Mouse (Mus musculus) bone marrow macrophage, adult 2 months (primary cell): Measurements from ENCODE around the gene AC109138.7. TPM values are rescaled to one million over a fixed set of nuclear protein-coding genes. Genes with fewer than 3 reads are reported as not detected.
A peak's percentile ranks its signal among the peaks of the same experiment; 100 is the strongest.

ENCODE experiments used
- H3K27ac ChIP-seq: 2 replicates; pipeline ENCODE4 v1.5.1; 2012; ENCODE audit warnings: low read depth, low read length; ENCODE audit not compliant: insufficient read depth
- H3K4me1 ChIP-seq: 2 replicates; pipeline ENCODE4 v1.6.1; 2012; ENCODE audit warnings: low read length; ENCODE audit not compliant: control insufficient read depth, insufficient read depth
- H3K4me3 ChIP-seq: 2 replicates; pipeline ENCODE4 v1.5.1; 2012; ENCODE audit warnings: mild to moderate bottlenecking, low read length, moderate library complexity; ENCODE audit not compliant: insufficient read depth
- CTCF ChIP-seq: IDR thresholded peaks from 2 replicates; pipeline ENCODE4 v1.5.1; 2012; ENCODE audit warnings: low read depth, mild to moderate bottlenecking, low read length, moderate library complexity
- POLR2A ChIP-seq: IDR thresholded peaks from 2 replicates; pipeline ENCODE4 v1.6.1; 2012; ENCODE audit warnings: mild to moderate bottlenecking, low read depth, low read length, borderline replicate concordance
- polyA plus RNA-seq: library from polyadenylated mRNA; stranded (reverse); fragments of >200 nt; gene quantifications from 2 replicates; pipeline ENCODE4 v1.2.4, GENCODE M21; 2012; ENCODE audit not compliant: missing spikeins, insufficient read depth, insufficient read length

The AC109138.7 gene
- polyA plus RNA-seq, 1 experiment, result not detected

DNA sequence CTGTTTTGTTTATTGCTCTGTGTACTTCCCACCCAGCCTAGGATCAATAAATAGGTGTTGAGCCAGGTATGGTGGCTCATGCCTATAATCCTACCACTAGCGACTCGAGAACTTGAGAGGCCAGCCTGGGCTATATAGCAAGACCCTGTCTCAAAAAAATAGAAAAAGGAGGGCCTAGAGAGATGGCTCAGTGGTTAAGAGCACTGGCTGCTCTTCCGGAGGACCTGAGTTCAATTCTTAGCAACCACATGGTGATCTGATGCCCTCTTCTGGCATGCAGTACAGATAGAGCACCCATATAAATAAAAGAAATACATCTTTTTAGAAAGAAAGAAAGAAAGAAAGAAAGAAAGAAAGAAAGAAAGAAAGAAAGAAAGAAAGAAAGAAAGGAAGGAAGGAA, 11.0 kb upstream of the AC109138.7 start:
- no peak for TF ChIP-seq CTCF
- TF ChIP-seq POLR2A, result no peak
- Histone ChIP-seq H3K4me3 (peak overlapping the region; percentile 14; the same call in 1 of the 2 replicates), H3K4me1 (peaks cover 31% of the 10 kb centered on the region), H3K27ac (peak overlapping the region; percentile 88)

DNA sequence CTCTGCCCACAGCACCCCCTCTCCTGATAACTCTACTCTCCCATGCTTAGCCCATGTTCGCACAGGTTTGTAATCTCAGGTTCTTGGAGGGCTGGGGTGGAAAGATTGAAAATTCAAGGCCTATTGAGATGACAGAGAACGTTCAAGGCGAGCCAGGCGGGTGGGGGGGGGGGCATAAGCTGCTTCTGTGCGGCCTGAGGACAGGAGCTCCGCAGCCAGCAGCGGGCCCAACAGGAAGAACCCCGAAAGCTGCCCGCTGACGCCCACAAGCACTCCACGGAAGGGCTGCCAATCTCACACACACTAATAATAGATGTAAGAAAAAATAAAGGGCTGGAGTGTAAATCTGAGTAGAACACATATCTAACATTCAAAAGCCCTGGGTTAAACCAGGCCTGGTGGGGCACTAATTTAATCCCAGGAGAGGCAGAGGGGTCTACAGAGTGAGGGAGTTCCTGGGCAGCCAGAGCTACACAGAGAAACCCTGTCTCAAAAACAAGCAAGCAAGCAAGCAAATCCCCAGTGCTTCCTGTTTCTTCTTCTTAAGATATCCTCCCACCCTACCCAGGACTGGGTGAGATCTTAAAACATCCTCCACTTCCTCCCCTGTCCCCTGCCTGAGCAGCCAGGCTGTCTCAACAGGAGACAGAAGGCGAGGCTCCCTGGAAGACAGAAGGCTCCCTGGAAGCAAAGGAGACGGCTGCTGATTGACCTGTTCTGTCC, 10.4 kb upstream of the AC109138.7 start:
- peaks cover 31% of the 10 kb centered on the region for H3K4me1 ChIP-seq
- H3K4me3 ChIP-seq, result peak overlapping the region; percentile 14; the same call in 1 of the 2 replicates
- TF ChIP-seq POLR2A, result no peak
- TF ChIP-seq CTCF, result no peak
- H3K27ac ChIP-seq, result peak overlapping the region; percentile 88

DNA sequence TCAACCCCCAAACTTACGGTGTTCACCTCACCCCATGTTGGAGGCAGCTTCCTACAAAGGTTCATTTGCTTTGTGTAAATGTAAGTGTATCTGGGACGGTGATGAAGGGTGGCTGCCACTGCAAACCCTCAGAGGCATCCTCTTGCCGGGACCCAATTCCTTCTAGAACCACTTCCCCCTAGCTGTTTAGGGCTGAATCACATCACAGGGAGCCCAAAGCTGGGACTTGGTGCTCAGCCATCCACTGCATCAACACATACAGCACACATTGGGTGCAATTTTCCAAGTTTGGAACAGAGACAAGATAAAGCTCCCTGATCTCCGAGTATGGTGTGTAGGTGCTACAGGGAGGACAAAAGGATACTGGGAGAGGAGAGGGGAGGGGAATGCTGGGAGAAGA, 9.3 kb upstream of the AC109138.7 start:
- Histone ChIP-seq H3K4me3 (no peak overlapping the region), H3K27ac (no peak overlapping the region), H3K4me1 (peaks cover 31% of the 10 kb centered on the region)
- TF ChIP-seq POLR2A, result no peak
- no peak for TF ChIP-seq CTCF

DNA sequence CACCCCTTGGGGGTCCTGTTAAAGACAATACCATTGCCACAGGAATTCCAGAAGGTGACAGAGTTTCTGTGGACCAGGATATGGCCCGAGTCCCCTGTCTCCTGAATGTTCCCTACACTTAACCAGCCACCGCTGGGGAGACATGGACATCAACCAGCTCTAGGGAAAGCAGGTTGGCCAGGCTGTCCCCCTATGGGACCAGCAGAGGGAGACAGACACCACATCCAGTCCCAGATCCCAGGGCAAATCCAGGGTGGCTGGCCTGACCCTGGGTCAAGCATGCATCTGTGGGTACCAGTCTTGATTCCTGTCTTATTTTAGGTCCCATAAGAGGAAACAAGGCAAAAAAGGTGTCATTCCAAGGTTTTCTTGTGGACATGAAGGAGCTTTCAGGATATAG, 7.2 kb upstream of the AC109138.7 start:
- Histone ChIP-seq H3K4me3 (no peak overlapping the region), H3K4me1 (peaks cover 22% of the 10 kb centered on the region), H3K27ac (no peak overlapping the region)
- TF ChIP-seq POLR2A (no peak), CTCF (peak; percentile 83)

DNA sequence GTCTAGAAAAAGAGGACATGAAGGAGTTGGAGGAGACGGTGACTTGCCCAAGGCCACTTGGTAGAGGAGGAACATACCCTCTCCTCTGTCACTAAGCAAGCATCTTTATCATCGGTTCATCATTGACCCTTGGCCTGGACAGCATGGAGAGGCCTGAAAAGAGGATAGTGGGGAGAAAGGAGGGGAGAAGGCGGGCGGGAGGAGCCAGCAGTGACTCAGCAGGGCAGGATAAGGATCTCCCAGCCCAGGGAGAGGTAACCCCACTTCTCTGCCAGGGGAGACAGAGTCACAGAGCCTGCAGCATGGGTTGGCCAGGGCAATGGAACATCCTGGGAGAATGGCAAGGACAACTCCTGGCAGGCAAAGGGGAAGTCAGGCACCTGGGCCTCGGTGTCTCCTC, 5.6 kb upstream of the AC109138.7 start:
- no peak for TF ChIP-seq CTCF
- no peak for TF ChIP-seq POLR2A
- peaks cover 13% of the 10 kb centered on the region for H3K4me1 ChIP-seq
- H3K27ac ChIP-seq, result no peak overlapping the region
- no peak overlapping the region for H3K4me3 ChIP-seq

DNA sequence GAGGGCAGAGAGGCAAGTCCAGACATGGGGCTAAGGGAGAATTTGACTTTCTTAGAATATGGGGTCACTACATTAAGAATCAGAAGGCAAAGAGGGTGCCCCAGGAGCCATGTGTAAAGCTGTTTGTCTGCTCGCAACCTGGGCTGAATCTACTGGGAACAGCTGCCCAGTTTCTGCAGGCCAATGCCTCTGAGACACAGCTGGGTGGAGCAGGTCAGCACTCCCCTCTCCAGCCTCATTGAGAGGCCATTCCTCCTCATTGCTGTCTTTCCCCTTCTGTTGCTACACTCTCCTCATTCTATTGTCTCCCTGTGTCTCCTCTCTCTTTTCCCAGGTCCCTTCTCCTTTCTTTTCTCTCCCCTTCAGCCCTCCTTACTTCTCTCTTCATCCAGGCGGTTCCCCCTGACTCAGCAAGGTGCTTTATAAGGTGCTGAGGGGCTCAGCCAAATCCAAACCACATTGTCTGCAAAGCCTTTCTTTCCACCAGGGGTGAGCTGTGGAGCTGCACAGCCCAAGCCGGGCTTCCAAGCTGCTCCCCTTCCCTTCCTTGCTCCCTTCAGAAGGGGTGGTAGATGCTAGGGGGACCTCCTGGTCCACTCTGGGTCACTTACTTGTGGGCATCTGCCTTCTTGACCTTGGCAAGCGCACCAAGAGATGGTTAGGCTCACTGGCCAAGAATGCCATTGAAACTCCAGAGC, 2.1 kb upstream of the AC109138.7 start:
- Histone ChIP-seq H3K4me1 (peaks cover 14% of the 10 kb centered on the region), H3K27ac (no peak overlapping the region), H3K4me3 (no peak overlapping the region)
- TF ChIP-seq CTCF (no peak), POLR2A (no peak)

DNA sequence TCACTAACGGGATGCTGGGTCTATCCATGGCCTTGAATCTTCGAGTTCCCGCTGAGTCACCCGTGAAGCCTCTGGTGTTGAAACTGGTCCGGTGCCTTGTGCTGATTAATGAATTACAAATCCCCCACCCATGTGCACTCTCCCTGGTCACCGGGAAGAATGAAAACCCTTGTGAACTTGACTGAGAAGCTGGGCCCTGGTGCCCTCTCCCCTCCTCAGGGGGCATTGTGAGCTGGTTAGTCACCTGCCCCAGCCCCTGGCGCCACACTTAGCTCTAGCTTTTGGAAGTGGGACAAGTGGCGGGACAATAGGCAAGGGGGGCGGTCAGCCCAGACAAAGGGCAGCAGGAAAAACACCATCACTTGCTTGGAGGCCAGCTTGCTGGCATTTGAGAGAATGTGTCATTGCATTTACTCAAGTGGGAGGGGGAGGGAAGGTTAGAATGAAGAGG, 608 bp upstream of the AC109138.7 start:
- H3K4me1 ChIP-seq, result peaks cover 14% of the 10 kb centered on the region
- H3K4me3 ChIP-seq, result no peak overlapping the region
- no peak overlapping the region for H3K27ac ChIP-seq
- TF ChIP-seq POLR2A, result no peak
- TF ChIP-seq CTCF, result no peak

DNA sequence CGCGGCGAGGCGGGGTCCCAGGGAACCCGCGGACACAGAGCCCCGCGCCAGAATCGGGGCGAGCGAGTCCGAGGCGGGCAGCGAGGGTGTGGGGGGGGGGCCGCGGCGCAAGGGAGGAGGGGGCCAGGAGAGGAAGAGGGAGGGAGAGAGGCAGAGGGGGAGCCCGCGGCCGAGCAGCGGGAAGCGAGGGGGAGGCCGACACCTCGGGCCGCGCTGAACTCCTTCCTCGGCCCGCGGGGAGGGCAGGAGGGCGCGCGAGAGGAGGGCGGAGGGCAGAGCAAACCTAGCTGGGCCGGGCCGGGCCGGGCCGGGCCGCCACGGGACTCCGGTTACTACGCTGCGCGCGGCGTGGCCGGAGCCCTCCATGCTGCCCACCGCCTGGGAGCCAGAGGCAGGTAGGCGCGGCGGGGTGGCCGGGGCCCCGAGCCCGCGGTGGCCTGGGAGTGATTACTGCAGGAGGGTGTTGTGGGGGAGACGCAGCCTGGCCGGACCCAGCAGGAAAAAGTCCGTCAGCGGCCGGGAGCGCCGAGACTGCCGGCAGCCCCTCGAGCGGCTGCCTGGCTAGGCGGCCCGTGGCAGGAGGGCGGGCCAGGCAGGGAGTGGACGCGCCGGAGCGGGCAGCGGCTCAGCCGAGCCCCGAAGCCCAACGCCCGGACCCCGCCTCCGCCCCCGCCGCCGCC, 754 bp downstream of the AC109138.7 start:
- H3K4me1 ChIP-seq, result peaks cover 14% of the 10 kb centered on the region
- H3K27ac ChIP-seq, result no peak overlapping the region
- peak overlapping the region; percentile 35 for H3K4me3 ChIP-seq
- no peak for TF ChIP-seq CTCF
- TF ChIP-seq POLR2A, result no peak

DNA sequence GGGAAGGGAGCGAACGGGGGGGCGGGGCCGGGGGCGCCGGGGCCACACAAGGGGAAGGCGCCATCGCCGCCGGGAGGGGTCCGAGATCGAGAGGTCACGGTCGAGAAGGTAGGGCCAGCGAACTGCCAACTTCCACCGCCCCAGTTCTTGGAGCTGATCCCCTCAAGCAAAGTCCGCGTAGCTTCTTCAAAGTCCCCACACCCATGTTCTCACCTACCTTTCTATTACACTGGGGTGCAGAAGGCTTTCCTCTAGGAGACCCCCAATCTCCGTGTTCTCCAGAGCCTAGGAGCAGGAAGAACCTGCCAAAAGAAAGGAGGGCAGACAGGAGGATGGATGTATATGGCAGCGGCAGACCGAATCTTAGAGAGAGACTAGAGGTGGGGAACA, 1.3 kb downstream of the AC109138.7 start:
- Histone ChIP-seq H3K4me1 (peaks cover 14% of the 10 kb centered on the region), H3K4me3 (no peak overlapping the region), H3K27ac (no peak overlapping the region)
- no peak for TF ChIP-seq CTCF
- no peak for TF ChIP-seq POLR2A
